Mouse (Mus musculus) neural tube, embryonic 10.5 days (tissue): ENCODE data around the gene Npr2.

Experiments used
- DNase-seq: peaks from one replicate; pipeline ENCODE4 v3.0.0-alpha.2; 2017; ENCODE audit warnings: low spot score; ENCODE audit errors: extremely low spot score

The Npr2 gene

GRCm38 (mm10) chr4:43629106-43629817 lies 2.5 kb upstream of the Npr2 start:
- peak; percentile 19 for DNase-seq

DNA sequence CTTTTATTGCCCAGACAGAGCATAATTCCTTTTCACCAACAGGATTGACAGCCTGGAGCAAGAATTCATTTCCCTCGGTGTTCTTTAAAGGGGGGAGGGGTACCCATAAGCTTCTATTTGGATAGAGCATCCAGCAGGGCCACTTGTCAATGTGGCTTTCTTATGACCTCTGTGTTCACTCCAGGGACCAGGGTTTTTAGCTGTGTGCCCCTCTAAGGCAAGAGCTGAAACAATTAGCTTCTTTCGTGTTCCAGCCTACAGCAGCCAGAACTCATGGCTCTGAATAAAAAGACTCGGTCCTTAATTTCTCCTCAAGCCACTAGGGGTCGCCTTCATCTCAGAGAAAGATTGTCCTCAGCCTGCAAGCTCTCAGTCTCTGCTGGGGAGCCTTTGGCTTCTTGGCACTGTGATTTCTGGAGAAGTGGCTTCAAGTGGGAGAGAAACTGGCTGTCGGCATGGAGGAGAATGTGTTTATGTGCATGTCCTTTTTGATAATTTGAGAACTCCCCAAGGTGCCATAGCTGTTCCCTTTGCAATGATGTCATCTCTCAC lies 1.6 kb upstream of the Npr2 start:
- peak; percentile 79 for DNase-seq

DNA sequence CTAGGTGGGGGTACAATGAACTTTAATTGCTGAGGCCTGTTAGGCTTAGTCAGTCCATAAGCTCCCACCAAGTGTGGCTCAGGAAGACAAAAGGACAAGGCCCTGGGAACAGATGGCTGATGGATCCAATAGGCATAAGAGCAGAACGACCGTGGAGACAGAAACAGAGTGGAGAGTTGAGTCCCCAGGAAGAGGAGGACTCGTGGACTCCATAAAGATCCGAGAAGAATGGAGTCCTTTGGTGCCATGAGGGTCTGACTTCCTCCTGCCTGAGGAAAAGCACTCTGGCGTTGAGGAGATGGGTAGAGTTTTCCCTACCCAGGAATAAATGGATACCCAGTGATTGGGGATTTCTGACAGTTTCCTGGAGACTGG lies 1.1 kb upstream of the Npr2 start:
- DNase-seq, result peak; percentile 53

GRCm38 (mm10) chr4:43631956-43632920 lies 503 bp downstream of the Npr2 start:
- no peak for DNase-seq

- DNase-seq, result peak; percentile 12
Measured at GRCm38 (mm10) chr4:43633296-43633695, 1.6 kb downstream of the Npr2 start.

GRCm38 (mm10) chr4:43633736-43634135 lies 2.0 kb downstream of the Npr2 start:
- peak; percentile 11 for DNase-seq

DNA sequence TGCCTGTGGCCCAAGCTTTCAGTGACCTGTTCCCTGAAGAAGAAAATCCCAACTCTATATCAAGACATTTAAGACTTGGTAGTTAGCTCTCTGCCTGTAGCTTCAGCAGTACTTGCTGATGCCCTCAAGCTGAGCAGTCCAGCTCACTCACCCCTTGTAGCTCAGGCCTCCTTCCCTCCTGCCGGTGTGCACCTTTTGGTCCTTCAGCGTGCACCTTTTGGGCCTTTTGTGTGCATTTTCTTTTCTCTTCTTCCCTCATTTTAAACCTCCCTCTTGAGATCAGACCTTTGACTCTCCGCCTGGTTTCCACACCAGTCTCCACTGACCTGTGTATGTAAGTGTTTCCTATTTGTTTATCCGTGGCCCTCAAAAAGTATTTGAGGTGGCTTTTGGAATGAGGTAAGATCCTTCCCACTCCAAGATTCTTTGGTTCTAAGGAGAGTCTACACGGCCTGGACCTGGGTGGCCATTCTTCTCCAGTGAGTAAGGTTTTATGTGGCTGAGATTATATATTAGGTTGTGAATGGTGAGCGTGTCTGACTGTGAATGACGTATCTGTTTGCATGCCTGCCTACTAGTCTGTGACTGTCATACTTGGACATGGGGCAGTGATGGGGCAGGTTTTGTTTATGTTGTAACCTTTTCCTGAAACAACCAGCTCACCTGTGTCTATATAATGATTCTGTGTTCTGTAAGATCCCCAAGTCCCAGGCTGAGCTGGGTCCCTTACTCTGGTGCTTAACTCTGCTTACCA lies 3.1 kb downstream of the Npr2 start:
- DNase-seq, result peak; percentile 11

GRCm38 (mm10) chr4:43636751-43637150 lies 5.0 kb downstream of the Npr2 start:
- no peak for DNase-seq

DNA sequence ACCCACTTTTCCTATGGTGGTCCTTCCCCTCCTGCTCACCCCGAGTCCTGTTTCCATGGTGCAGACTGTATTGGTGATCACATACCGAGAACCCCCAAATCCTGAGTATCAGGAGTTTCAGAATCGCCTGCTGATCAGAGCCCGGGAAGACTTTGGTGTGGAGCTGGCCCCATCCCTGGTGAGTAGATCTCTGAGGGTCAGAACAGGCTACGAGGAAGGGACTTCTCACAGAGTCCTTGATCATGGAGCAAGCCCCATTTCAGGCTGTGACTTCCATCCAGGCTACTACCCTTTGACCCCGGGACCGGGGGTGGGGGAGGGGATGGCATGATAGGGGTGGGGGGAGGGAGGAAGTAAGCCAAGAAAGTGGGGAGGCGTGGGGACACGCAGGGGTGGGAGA lies 8.3 kb downstream of the Npr2 start:
- peak; percentile 8 for DNase-seq

DNA sequence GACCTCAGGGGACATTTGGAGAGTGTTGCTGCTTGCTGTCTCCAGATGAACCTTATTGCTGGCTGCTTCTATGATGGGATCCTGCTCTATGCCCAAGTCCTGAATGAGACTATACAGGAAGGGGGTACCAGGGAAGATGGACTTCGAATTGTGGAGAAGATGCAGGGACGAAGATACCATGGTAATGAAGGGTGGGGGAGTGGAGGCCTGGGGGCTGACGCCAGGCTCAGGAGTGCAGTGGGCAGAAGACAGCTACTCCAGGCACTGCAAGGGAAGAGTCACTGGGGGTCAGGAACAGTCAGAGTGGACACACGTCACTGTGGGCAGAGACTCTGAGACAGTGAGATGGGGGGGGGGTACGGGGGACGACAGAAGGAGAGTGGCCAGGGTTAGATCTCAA lies 8.8 kb downstream of the Npr2 start:
- no peak for DNase-seq

DNA sequence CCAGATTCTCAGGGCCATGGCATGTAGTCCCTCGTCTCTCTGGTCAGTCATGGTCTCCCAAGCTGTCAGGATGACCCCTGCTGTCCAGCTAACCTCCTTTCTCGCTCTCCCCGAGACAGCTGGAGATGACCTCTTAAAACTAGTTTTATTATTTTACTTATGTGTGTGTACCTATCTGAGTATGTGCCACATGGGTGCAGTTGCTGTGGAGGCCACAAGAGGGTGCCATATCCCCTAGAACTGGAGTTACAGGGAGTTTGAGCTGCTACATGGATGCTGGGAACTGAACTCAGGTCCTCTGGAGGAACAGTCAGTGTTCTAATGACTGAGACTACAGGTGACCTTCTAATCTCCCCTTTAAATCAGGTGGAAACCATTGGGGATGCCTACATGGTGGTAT lies 18.0 kb downstream of the Npr2 start:
- no peak for DNase-seq

GRCm38 (mm10) chr4:43652726-43653125 lies 21.0 kb downstream of the Npr2 start:
- no peak for DNase-seq

- peak; percentile 58 for DNase-seq
Measured at GRCm38 (mm10) chr4:43653161-43654015, 21.7 kb downstream of the Npr2 start, which contains the start of gene Spag8. Gene Spag8, minus strand, starts transcription at chr4:43653594.

DNA sequence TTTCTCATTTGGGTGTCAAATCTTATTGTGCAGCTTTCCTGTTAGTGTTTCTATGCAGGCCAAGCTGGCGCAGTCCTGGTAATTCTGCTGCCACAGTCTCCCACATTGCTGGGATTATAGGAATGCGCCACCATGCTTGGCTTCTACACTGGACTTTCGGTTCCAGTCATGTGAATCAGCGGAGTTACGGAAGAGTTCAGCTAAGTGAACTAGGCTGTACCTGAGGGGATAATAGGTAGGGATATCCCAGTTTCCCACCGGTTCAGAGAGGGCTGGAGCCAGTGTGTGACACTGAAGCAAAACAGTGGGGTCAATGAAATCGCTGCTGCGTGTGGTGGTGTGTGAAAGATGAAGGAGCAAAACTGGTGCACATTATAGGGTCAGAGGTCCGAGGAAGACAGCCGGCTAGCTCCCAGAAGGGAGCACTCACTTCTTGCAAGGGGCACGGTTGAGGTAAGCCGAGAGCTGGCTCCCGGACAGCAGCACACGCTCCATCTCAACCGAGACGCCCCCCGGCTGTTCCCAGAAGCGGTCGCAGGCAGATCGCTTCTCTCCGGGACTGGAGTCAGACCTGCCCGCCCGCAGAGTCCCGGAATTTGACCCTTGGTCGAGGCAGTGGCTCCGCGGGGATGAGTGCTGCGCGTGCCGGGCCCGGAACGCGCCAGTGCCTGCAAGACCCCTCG lies 24.1 kb downstream of the Npr2 start:
- DNase-seq, result no peak

DNA sequence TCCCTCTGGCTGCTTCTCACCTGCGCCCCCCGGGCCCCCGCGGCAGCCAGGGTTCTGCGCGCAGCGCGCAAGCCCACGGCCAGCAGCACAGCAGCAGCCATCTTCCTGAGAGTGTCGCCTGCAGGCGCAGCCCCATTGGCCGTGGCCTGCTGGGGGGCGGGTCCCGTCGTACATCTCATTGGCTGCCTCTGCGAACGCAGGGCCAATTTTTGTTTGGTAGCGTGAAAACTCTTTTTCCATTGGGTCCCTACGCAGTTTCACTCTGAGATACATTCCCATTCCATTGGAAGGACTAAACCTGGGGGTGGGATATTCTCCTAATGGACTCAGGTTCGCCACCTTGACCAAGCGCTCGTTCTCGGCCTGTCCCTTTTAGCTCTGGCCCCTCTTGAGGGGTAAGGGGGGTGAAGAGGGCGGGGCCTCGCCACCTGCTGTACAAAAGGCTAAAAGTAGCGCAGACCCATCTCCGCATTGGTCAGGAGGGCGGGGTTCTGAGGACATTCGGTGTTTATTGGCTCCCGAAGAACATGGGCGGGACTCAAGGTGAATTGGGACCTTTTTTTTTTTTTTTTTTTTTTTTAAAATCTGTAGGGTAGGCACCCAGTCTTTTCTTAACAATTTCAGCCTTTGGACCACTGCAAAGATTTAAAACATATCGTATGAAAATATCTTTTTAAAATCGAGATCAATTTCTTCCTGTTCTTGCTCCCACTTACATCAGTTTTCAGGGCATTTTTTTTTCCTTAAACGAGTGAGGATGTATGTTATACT lies 24.8 kb downstream of the Npr2 start, which contains the start of gene Hint2:
TSS of gene Hint2 (minus strand) at position 128 of the 771 bp plus-strand sequence.
- DNase-seq, result peak; percentile 93

- DNase-seq, result no peak
Measured at GRCm38 (mm10) chr4:43657146-43657545, 25.4 kb downstream of the Npr2 start.

DNA sequence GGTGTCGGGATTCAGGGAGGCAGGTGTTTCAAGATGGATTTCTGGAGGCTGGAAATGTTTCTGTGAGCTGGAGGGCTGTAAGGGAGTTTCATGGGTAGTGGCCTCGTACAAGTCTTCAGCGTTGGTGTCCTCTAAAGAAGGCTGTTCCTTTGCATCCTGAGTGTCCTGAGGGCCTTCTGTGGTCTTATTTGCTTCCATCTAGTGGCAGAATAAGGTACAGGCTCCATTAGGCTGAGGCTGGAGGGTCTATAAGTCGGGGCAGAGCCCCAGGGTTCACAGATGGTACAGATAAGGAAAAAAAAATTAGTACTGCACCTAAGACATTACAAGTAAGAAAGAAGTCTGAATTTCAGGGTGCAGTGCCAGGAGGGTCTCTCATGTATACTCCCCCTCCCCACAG lies 34.7 kb downstream of the Npr2 start:
- DNase-seq, result no peak

GRCm38 (mm10) chr4:43668782-43669427 lies 37.2 kb downstream of the Npr2 start, which contains the start of the genes Tmem8b and Fam221b:
Gene Tmem8b, plus strand, starts transcription at chr4:43668971.
Gene Fam221b, minus strand, starts transcription at chr4:43669145.
- peak; percentile 92 for DNase-seq
